ENCODE assay signal across 9 mouse cellular contexts in genomic region chr11:104053242-104053641, GRCm38 (mm10).
DNase-seq lines count a peak whose midpoint lies in the region; ATAC-seq and TF ChIP-seq lines count a peak whose summit lies in the region.
"Had no signal": no experiment of that assay in that cellular context is flagged by ENCODE, and none has a peak within 500 bp of the region (broad histone marks: within the 10 kb centered on the region; RNA-seq: fewer than 3 reads in every experiment).

No protein-coding gene starts in this region.

- H3K27me3 ChIP-seq in lung, postnatal 0 days (replicated peaks; ENCODE audit: insufficient read depth, low read length): no peaks in the 10 kb centered on the region
- H3K27me3 ChIP-seq in liver, embryonic 11.5 days (replicated peaks; ENCODE audit: control insufficient read depth, insufficient read depth, low read length): no peaks in the 10 kb centered on the region
- H3K27me3 ChIP-seq: heart, embryonic 13.5 days had no signal

- no peak overlapping the region for H3K4me2 ChIP-seq in lung, postnatal 0 days (replicated peaks; ENCODE audit: low read depth, low read length)
- H3K4me2 ChIP-seq in liver, embryonic 11.5 days: no peak overlapping the region
- H3K4me2 ChIP-seq: heart, embryonic 13.5 days had no signal

- no peak for TF ChIP-seq CTCF in lung, postnatal 0 days (IDR thresholded peaks at IDR 0.05)
- TF ChIP-seq CTCF in lung, adult 2 months (IDR thresholded peaks at IDR 0.05; ENCODE audit: insufficient read depth, low read length): no peak

- no peaks in the 10 kb centered on the region for H3K4me1 ChIP-seq in lung, postnatal 0 days (ENCODE audit: insufficient read depth, low read depth, low read length)
- H3K4me1 ChIP-seq in lung, adult 2 months (ENCODE audit: control insufficient read depth, insufficient read depth, low read length): no peaks in the 10 kb centered on the region
- no peaks in the 10 kb centered on the region for H3K4me1 ChIP-seq in liver, embryonic 11.5 days (replicated peaks; ENCODE audit: control insufficient read depth, insufficient read depth, low read length)
- H3K4me1 ChIP-seq: heart, embryonic 13.5 days had no signal

- DNase-seq in adrenal gland, postnatal 14 days: peak; percentile 54
- no peak for DNase-seq in adrenal gland, adult 8-10 months
- DNase-seq in lung, postnatal 0 days (ENCODE audit: low spot score): peak; percentile 28
- DNase-seq in lung, adult 2 months: no peak
- peak; percentile 82 for DNase-seq in ZHBTc4 (ENCODE audit: low read depth, low spot score)
- peak; percentile 45 for DNase-seq in liver, embryonic 11.5 days (ENCODE audit: low spot score)
- DNase-seq in cerebellum, postnatal 25 days: no peak
- DNase-seq in layer of hippocampus, postnatal 25 days (ENCODE audit: extremely low spot score in 1 of 2, low spot score in 1 of 2): no peak

- H3K9ac ChIP-seq in lung, postnatal 0 days (replicated peaks; ENCODE audit: low read depth): no peak overlapping the region
- H3K9ac ChIP-seq in liver, embryonic 11.5 days (ENCODE audit: low read depth, low read length): no peak overlapping the region
- H3K9ac ChIP-seq: heart, embryonic 13.5 days had no signal

- no peak for ATAC-seq in lung, postnatal 0 days
- ATAC-seq in liver, embryonic 11.5 days (replicated peaks; ENCODE audit: low FRiP score): no peak

- TF ChIP-seq EP300 in lung, postnatal 0 days (IDR thresholded peaks at IDR 0.05): no peak

- 15% methylated on average over 7 of the region's 7 CpGs for WGBS in lung, postnatal 0 days
- WGBS in lung, adult 2 months: 21% methylated on average over 7 of the region's 7 CpGs
- 19% methylated on average over 7 of the region's 7 CpGs for WGBS in liver, embryonic 11.5 days

- no peak overlapping the region for H3K27ac ChIP-seq in lung, postnatal 0 days (ENCODE audit: low read length)
- no peak overlapping the region for H3K27ac ChIP-seq in liver, embryonic 11.5 days (ENCODE audit: low read depth, low read length)
- H3K27ac ChIP-seq: heart, embryonic 13.5 days had no signal

- no peak overlapping the region for H3K4me3 ChIP-seq in lung, postnatal 0 days (ENCODE audit: low read depth, low read length)
- no peak overlapping the region for H3K4me3 ChIP-seq in lung, adult 2 months (replicated peaks; ENCODE audit: extremely low read depth, low read depth, low read length)
- no peak overlapping the region for H3K4me3 ChIP-seq in liver, embryonic 11.5 days (ENCODE audit: low read depth, low read length)
- H3K4me3 ChIP-seq: heart, embryonic 13.5 days had no signal

- TF ChIP-seq POLR2A in lung, adult 2 months (IDR thresholded peaks at IDR 0.05; ENCODE audit: borderline replicate concordance, extremely low read depth, low read depth, low read length): no peak

- no peaks in the 10 kb centered on the region for H3K36me3 ChIP-seq in lung, postnatal 0 days (ENCODE audit: insufficient read depth, low read length)
- H3K36me3 ChIP-seq in liver, embryonic 11.5 days (ENCODE audit: control insufficient read depth, insufficient read depth, low read length): no peaks in the 10 kb centered on the region
- H3K36me3 ChIP-seq: heart, embryonic 13.5 days had no signal

- H3K9me3 ChIP-seq in lung, postnatal 0 days (ENCODE audit: low read length): no peaks in the 10 kb centered on the region
- H3K9me3 ChIP-seq in liver, embryonic 11.5 days (ENCODE audit: control insufficient read depth, low read length): no peaks in the 10 kb centered on the region
- H3K9me3 ChIP-seq: heart, embryonic 13.5 days had no signal

Comparison
In these comparisons a context has a peak if more than half of its experiments do, and no peak if none do; other contexts are left out.
1. DNase-seq: peak in adrenal gland, postnatal 14 days (single experiment), lung, postnatal 0 days (single experiment), ZHBTc4 (single experiment) and liver, embryonic 11.5 days (single experiment); none in adrenal gland, adult 8-10 months (single experiment), lung, adult 2 months (single experiment), cerebellum, postnatal 25 days (0 of 2) and layer of hippocampus, postnatal 25 days (0 of 2).